Mouse (Mus musculus): ENCODE results near the gene Sfmbt1. TPM values are rescaled to one million over a fixed set of nuclear protein-coding genes. Genes with fewer than 3 reads are reported as not detected.
"Not testable (repeated sequence)": the region's sequence is repeated elsewhere in the genome, so short reads cannot be mapped to it uniquely, and the experiment has no call there.

Sfmbt1 gene
- polyA plus RNA-seq, 1 experiment from 2014 or later, result 17.9 TPM

DNA sequence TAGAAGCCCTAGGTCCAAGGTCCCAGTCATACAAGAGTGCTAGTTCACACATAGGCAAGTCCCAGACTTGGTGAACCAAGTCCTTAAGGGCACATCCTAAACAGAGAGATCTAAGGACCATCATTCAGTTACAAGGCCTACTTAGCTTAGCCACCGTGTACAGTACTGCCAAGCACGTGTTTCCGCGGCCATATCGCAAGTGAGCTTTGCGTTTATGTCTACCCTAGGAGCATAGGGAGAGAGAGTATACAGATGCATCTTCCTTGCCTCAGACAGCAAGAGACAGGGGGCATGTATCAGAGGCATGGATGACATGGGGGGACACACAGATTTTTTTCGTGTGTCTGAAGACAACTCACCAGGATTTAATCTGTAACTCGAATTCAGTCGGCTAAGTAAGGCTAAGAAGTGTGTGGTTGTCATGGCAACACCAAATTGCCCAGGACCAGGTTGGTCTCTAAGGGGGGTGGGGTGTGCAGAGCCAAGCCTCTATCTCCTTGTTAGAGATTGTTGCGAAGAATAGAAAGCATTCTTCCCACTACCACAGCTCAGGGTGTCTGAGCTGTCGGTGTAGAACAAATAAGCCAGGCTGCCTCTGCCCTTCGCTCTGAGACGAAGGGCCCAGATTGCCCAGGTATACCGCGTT, 17.1 kb upstream of the Sfmbt1 start:
- no peak overlapping the region for H3K27ac ChIP-seq
- H3K4me3 ChIP-seq, result no peak overlapping the region
- no peaks in the 10 kb centered on the region for H3K9me3 ChIP-seq (replicated peaks)
- no peak overlapping the region for H3K4me2 ChIP-seq (replicated peaks)
- H3K9ac ChIP-seq, result no peak overlapping the region
- 79% methylated on average over 15 of the region's 15 CpGs for WGBS
- peaks cover 7% of the 10 kb centered on the region; the same call in 1 of the 2 replicates for H3K4me1 ChIP-seq
- no peak for ATAC-seq (ENCODE audit: low FRiP score)
- no peaks in the 10 kb centered on the region for H3K36me3 ChIP-seq
- H3K27me3 ChIP-seq, result no peaks in the 10 kb centered on the region

- Histone ChIP-seq H3K4me1 (peaks cover 7% of the 10 kb centered on the region; the same call in 1 of the 2 replicates), H3K4me3 (no peak overlapping the region), H3K9ac (no peak overlapping the region), H3K27me3 (no peaks in the 10 kb centered on the region), H3K27ac (no peak overlapping the region), H3K4me2 (replicated peaks) (no peak overlapping the region), H3K36me3 (no peaks in the 10 kb centered on the region), H3K9me3 (replicated peaks) (no peaks in the 10 kb centered on the region)
- 41% methylated on average over 8 of the region's 8 CpGs for WGBS
- ATAC-seq (ENCODE audit: low FRiP score), result no peak
These were observed 15.0 kb upstream of the Sfmbt1 start for GRCm38 (mm10) chr14:30699656-30700055.

GRCm38 (mm10) chr14:30702512-30702911, 12.1 kb upstream of the Sfmbt1 start:
- H3K36me3 ChIP-seq, result no peaks in the 10 kb centered on the region
- WGBS, result 55% methylated on average over 5 of the region's 5 CpGs
- no peak for ATAC-seq (ENCODE audit: low FRiP score)
- H3K9ac ChIP-seq, result no peak overlapping the region
- no peaks in the 10 kb centered on the region for H3K9me3 ChIP-seq (replicated peaks)
- H3K27ac ChIP-seq, result no peak overlapping the region
- peaks cover 5% of the 10 kb centered on the region; the same call in 1 of the 2 replicates for H3K4me1 ChIP-seq
- H3K27me3 ChIP-seq, result no peaks in the 10 kb centered on the region
- H3K4me3 ChIP-seq, result no peak overlapping the region
- H3K4me2 ChIP-seq (replicated peaks), result no peak overlapping the region

GRCm38 (mm10) chr14:30703079-30703478, 11.6 kb upstream of the Sfmbt1 start:
- no peaks in the 10 kb centered on the region for H3K27me3 ChIP-seq
- no peak overlapping the region for H3K4me2 ChIP-seq (replicated peaks)
- WGBS, result 83% methylated on average over 5 of the region's 5 CpGs
- ATAC-seq (ENCODE audit: low FRiP score), result no peak
- H3K9me3 ChIP-seq (replicated peaks), result no peaks in the 10 kb centered on the region
- H3K4me1 ChIP-seq, result no peaks in the 10 kb centered on the region
- no peak overlapping the region for H3K4me3 ChIP-seq
- H3K27ac ChIP-seq, result no peak overlapping the region
- no peak overlapping the region for H3K9ac ChIP-seq
- no peaks in the 10 kb centered on the region for H3K36me3 ChIP-seq

DNA sequence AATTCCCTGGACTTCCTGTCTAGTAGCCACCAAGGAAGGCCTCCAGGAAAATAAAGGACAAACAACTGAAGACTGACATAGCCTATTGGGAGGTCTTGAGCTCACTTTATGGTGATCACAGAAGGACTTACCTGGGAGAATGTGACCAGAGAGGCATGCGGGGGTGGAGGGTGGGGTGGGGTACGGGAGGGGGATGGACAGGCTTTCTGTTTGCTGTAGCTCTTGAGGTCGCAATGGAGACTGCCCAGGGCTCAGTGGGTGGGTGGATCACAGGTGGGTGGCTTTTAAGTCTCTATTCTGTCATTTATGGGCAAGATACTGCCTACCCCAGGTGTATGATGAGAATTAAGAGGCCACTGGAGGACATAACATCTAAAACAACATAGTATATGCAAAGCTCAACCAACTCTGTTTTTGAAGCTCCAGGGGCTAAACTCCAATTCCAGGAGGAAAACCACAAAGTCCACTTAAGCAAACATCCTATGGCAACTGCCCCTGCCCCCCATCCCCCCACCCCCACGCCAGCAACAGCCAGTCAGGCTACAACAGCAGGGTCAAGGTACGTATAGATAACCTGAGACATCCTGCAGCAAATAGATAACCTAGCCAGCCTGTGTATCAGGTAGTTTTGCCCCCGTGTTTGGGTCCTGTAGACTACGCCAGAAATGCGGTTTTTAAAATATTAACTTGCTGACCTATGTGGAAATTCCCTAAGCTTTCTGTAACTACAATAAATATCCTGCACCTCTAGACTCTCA, 10.4 kb upstream of the Sfmbt1 start:
- no peak overlapping the region for H3K4me2 ChIP-seq (replicated peaks)
- no peak overlapping the region for H3K9ac ChIP-seq
- no peaks in the 10 kb centered on the region for H3K36me3 ChIP-seq
- H3K4me1 ChIP-seq, result no peaks in the 10 kb centered on the region
- H3K9me3 ChIP-seq (replicated peaks), result no peaks in the 10 kb centered on the region
- H3K27ac ChIP-seq, result no peak overlapping the region
- no peak for ATAC-seq (ENCODE audit: low FRiP score)
- H3K4me3 ChIP-seq, result no peak overlapping the region
- 81% methylated on average over 8 of the region's 8 CpGs for WGBS
- no peaks in the 10 kb centered on the region for H3K27me3 ChIP-seq

DNA sequence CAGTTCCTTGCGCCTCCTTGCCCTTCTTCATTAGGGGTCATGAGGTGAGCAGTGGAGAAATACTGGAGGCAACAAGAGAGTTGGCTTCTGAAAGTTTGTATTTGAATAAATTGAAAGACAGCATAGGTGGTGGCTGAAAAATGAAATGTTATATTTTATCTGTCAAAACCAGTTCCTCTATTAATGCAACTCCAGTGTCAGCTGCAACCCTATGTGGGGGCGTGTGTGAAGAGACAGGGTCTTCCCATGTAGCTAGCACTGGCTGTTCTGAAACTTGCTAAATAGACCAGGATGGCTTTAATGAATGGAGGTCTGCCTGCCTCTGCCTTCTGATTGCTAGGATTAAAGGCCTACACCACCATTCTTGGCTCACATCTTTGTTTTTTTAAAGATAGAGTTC, 2.8 kb upstream of the Sfmbt1 start:
- Histone ChIP-seq H3K4me3 (no peak overlapping the region), H3K27me3 (peaks cover 4% of the 10 kb centered on the region), H3K9ac (no peak overlapping the region), H3K27ac (no peak overlapping the region), H3K4me1 (peaks cover 4% of the 10 kb centered on the region; the same call in 1 of the 2 replicates), H3K9me3 (replicated peaks) (no peaks in the 10 kb centered on the region), H3K36me3 (no peaks in the 10 kb centered on the region), H3K4me2 (replicated peaks) (no peak overlapping the region)
- 96% methylated on average over 2 of the region's 2 CpGs for WGBS
- no peak for ATAC-seq (ENCODE audit: low FRiP score)

GRCm38 (mm10) chr14:30713769-30714168, 880 bp upstream of the Sfmbt1 start:
- Histone ChIP-seq H3K4me2 (replicated peaks) (no peak overlapping the region), H3K9me3 (replicated peaks) (no peaks in the 10 kb centered on the region), H3K36me3 (no peaks in the 10 kb centered on the region), H3K27me3 (peaks cover 4% of the 10 kb centered on the region), H3K9ac (no peak overlapping the region), H3K4me3 (no peak overlapping the region), H3K27ac (no peak overlapping the region), H3K4me1 (peaks cover 11% of the 10 kb centered on the region)
- 87% methylated on average over 1 of the region's 1 CpGs for WGBS
- no peak for ATAC-seq (ENCODE audit: low FRiP score)

DNA sequence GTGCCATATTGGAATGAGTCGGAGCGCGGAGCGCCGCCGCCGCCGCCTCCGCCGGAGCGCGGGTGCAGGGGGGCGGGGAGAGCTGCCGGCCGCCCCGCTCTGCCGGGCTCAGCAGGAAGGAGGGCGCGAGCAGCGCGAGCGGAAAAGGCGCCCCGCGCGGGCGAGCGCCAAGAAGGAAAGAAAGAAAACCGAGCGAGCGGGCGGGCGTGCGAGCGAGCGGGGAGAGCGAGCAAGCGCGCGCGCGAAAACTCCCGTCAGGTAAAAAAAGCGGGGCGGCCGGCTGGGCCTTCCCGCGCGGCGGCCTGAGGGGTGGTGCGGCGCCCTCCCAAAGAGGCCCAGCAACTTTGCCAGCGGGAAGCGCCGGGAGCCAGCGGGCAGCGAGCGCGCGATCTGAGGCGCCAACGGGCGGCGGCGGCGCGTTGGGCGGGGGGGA, 985 bp downstream of the Sfmbt1 start:
- WGBS, result under 1% methylated on average over 54 of the region's 68 CpGs
- H3K9me3 ChIP-seq (replicated peaks), result no peaks in the 10 kb centered on the region
- peak; percentile 84 for ATAC-seq (ENCODE audit: low FRiP score)
- peak overlapping the region; percentile 72 for H3K4me2 ChIP-seq (replicated peaks)
- H3K27me3 ChIP-seq, result peaks cover 4% of the 10 kb centered on the region
- no peaks in the 10 kb centered on the region for H3K36me3 ChIP-seq
- H3K4me3 ChIP-seq, result peak overlapping the region; percentile 88
- peak overlapping the region; percentile 96 for H3K27ac ChIP-seq
- H3K4me1 ChIP-seq, result peaks cover 11% of the 10 kb centered on the region
- H3K9ac ChIP-seq, result peak overlapping the region; percentile 85

GRCm38 (mm10) chr14:30716051-30716952, 1.7 kb downstream of the Sfmbt1 start:
- Histone ChIP-seq H3K4me2 (replicated peaks) (peak overlapping the region; percentile 72), H3K9me3 (replicated peaks) (no peaks in the 10 kb centered on the region), H3K9ac (peak overlapping the region; percentile 85), H3K36me3 (no peaks in the 10 kb centered on the region), H3K27me3 (peaks cover 4% of the 10 kb centered on the region), H3K4me3 (peak overlapping the region; percentile 88), H3K27ac (peak overlapping the region; percentile 96), H3K4me1 (peaks cover 11% of the 10 kb centered on the region)
- WGBS, result under 1% methylated on average over 52 of the region's 106 CpGs
- ATAC-seq (ENCODE audit: low FRiP score), result peak; percentile 55

GRCm38 (mm10) chr14:30716953-30717285, 2.3 kb downstream of the Sfmbt1 start:
- Histone ChIP-seq H3K4me2 (replicated peaks) (peak overlapping the region; percentile 72), H3K27ac (no peak overlapping the region), H3K4me3 (peak overlapping the region; percentile 88), H3K9me3 (replicated peaks) (no peaks in the 10 kb centered on the region), H3K4me1 (peaks cover 11% of the 10 kb centered on the region), H3K27me3 (peaks cover 4% of the 10 kb centered on the region), H3K36me3 (no peaks in the 10 kb centered on the region), H3K9ac (peak overlapping the region; percentile 85)
- no peak for ATAC-seq (ENCODE audit: low FRiP score)
- WGBS, result 4% methylated on average over 7 of the region's 7 CpGs

GRCm38 (mm10) chr14:30718696-30719095, 4.0 kb downstream of the Sfmbt1 start:
- not testable (repeated sequence) for H3K9ac ChIP-seq; H3K9me3 ChIP-seq (replicated peaks); H3K4me2 ChIP-seq (replicated peaks); H3K27ac ChIP-seq; H3K4me3 ChIP-seq; ATAC-seq (ENCODE audit: low FRiP score); H3K27me3 ChIP-seq; H3K36me3 ChIP-seq
- peaks cover 11% of the 10 kb centered on the region for H3K4me1 ChIP-seq
- 84% methylated on average over 1 of the region's 1 CpGs for WGBS

DNA sequence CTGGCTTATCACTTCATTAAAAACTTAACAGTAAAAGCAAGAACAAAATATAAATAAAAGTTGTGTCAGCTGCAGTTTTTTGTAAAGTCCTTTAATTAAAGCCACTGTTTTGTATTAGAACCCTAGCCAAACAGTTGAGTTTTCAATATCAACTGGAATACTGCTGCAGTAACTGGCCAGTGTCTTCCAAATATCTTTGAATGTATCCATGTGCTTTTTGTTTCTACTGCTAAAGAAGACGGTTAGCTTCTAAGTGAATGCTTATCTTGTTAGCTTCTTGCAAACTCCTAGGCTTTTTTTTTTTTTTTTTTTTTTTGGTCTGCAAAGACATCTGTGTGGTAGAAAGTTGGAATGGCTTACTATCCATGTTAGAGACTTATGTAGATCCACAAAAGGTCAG, 4.9 kb downstream of the Sfmbt1 start:
- no peak for ATAC-seq (ENCODE audit: low FRiP score)
- 74% methylated on average over 1 of the region's 1 CpGs for WGBS

More for the DNA sequence above, 4.9 kb downstream of the Sfmbt1 start:
- peaks cover 11% of the 10 kb centered on the region for H3K4me1 ChIP-seq
- H3K4me3 ChIP-seq, result no peak overlapping the region
- no peak overlapping the region for H3K9ac ChIP-seq
- H3K4me2 ChIP-seq (replicated peaks), result no peak overlapping the region
- no peaks in the 10 kb centered on the region for H3K9me3 ChIP-seq (replicated peaks)
- H3K27ac ChIP-seq, result no peak overlapping the region
- no peaks in the 10 kb centered on the region for H3K36me3 ChIP-seq
- H3K27me3 ChIP-seq, result peaks cover 2% of the 10 kb centered on the region

All from hindbrain, embryonic 12.5 days (tissue).